Mouse (Mus musculus): ENCODE results near the gene Rhobtb1. TPM values are rescaled to one million over a fixed set of nuclear protein-coding genes. Genes with fewer than 3 reads are reported as not detected.

Gene Rhobtb1
- total and polyA plus RNA-seq, 2 experiments from 2014 or later = 12.1 to 16.9 TPM

- ATAC-seq (no peak), DNase-seq (no peak)
- Histone ChIP-seq H3K4me3 (ENCODE audit: low read depth, low read length) (no peak overlapping the region), H3K4me2 (ENCODE audit: low read depth) (no peak overlapping the region), H3K9ac (no peak overlapping the region), H3K4me1 (ENCODE audit: insufficient read depth) (no peaks in the 10 kb centered on the region), H3K36me3 (ENCODE audit: insufficient read depth) (no peaks in the 10 kb centered on the region), H3K9me3 (ENCODE audit: low read length) (no peaks in the 10 kb centered on the region), H3K27me3 (ENCODE audit: insufficient read depth, low read length) (no peaks in the 10 kb centered on the region), H3K27ac (ENCODE audit: low read depth, low read length) (no peak overlapping the region)
- TF ChIP-seq CTCF (IDR thresholded peaks at IDR 0.05; ENCODE audit: low read depth) = no peak
- 87% methylated on average over 4 of the region's 4 CpGs for WGBS
These were observed 93.9 kb downstream of the Rhobtb1 start for GRCm38 (mm10) chr10:69245151-69245550.

GRCm38 (mm10) chr10:69245906-69246668, 94.9 kb downstream of the Rhobtb1 start:
- Histone ChIP-seq H3K27me3 (ENCODE audit: insufficient read depth, low read length) (no peaks in the 10 kb centered on the region), H3K9ac (no peak overlapping the region), H3K4me1 (ENCODE audit: insufficient read depth) (no peaks in the 10 kb centered on the region), H3K4me3 (ENCODE audit: low read depth, low read length) (no peak overlapping the region), H3K27ac (ENCODE audit: low read depth, low read length) (no peak overlapping the region), H3K36me3 (ENCODE audit: insufficient read depth) (no peaks in the 10 kb centered on the region), H3K4me2 (ENCODE audit: low read depth) (no peak overlapping the region), H3K9me3 (ENCODE audit: low read length) (no peaks in the 10 kb centered on the region)
- no peak for DNase-seq
- ATAC-seq = no peak
- no peak for TF ChIP-seq CTCF (IDR thresholded peaks at IDR 0.05; ENCODE audit: low read depth)
- WGBS = 79% methylated on average over 10 of the region's 10 CpGs

- Histone ChIP-seq H3K4me1 (ENCODE audit: insufficient read depth) (no peaks in the 10 kb centered on the region), H3K27ac (ENCODE audit: low read depth, low read length) (no peak overlapping the region), H3K4me2 (ENCODE audit: low read depth) (no peak overlapping the region), H3K9ac (no peak overlapping the region), H3K9me3 (ENCODE audit: low read length) (no peaks in the 10 kb centered on the region), H3K36me3 (ENCODE audit: insufficient read depth) (no peaks in the 10 kb centered on the region), H3K27me3 (ENCODE audit: insufficient read depth, low read length) (no peaks in the 10 kb centered on the region), H3K4me3 (ENCODE audit: low read depth, low read length) (no peak overlapping the region)
- ATAC-seq (no peak), DNase-seq (no peak)
- WGBS = 84% methylated on average over 3 of the region's 3 CpGs
- TF ChIP-seq CTCF (IDR thresholded peaks at IDR 0.05; ENCODE audit: low read depth) = no peak
These were observed 95.5 kb downstream of the Rhobtb1 start for GRCm38 (mm10) chr10:69246762-69247161.

- no peak for DNase-seq
- Histone ChIP-seq H3K4me3 (ENCODE audit: low read depth, low read length) (no peak overlapping the region), H3K27me3 (ENCODE audit: insufficient read depth, low read length) (no peaks in the 10 kb centered on the region), H3K27ac (ENCODE audit: low read depth, low read length) (no peak overlapping the region), H3K9ac (no peak overlapping the region), H3K4me1 (ENCODE audit: insufficient read depth) (no peaks in the 10 kb centered on the region), H3K9me3 (ENCODE audit: low read length) (no peaks in the 10 kb centered on the region), H3K4me2 (ENCODE audit: low read depth) (no peak overlapping the region), H3K36me3 (ENCODE audit: insufficient read depth) (no peaks in the 10 kb centered on the region)
- TF ChIP-seq CTCF (IDR thresholded peaks at IDR 0.05; ENCODE audit: low read depth) = no peak
- 98% methylated on average over 7 of the region's 7 CpGs for WGBS
- no peak for ATAC-seq
These were observed 96.2 kb downstream of the Rhobtb1 start for GRCm38 (mm10) chr10:69247311-69248033.

GRCm38 (mm10) chr10:69248261-69249160, 97.3 kb downstream of the Rhobtb1 start:
- H3K9ac ChIP-seq = no peak overlapping the region
- H3K27ac ChIP-seq (ENCODE audit: low read depth, low read length) = no peak overlapping the region
- no peak overlapping the region for H3K4me2 ChIP-seq (ENCODE audit: low read depth)
- no peak for DNase-seq
- TF ChIP-seq CTCF (IDR thresholded peaks at IDR 0.05; ENCODE audit: low read depth) = no peak
- no peaks in the 10 kb centered on the region for H3K4me1 ChIP-seq (ENCODE audit: insufficient read depth)
- no peaks in the 10 kb centered on the region for H3K36me3 ChIP-seq (ENCODE audit: insufficient read depth)
- 90% methylated on average over 29 of the region's 29 CpGs for WGBS
- H3K9me3 ChIP-seq (ENCODE audit: low read length) = no peaks in the 10 kb centered on the region
- ATAC-seq = no peak
- H3K27me3 ChIP-seq (ENCODE audit: insufficient read depth, low read length) = no peaks in the 10 kb centered on the region
- no peak overlapping the region for H3K4me3 ChIP-seq (ENCODE audit: low read depth, low read length)

- H3K4me1 ChIP-seq (ENCODE audit: insufficient read depth) = 0 out of 2 replicates have a peak, but pooled peaks cover 7% of the 10 kb centered on the region
These were observed 100.0 kb downstream of the Rhobtb1 start for GRCm38 (mm10) chr10:69251254-69251653.

More at GRCm38 (mm10) chr10:69251254-69251653, 100.0 kb downstream of the Rhobtb1 start:
- H3K4me3 ChIP-seq (ENCODE audit: low read depth, low read length) = no peak overlapping the region
- no peaks in the 10 kb centered on the region for H3K27me3 ChIP-seq (ENCODE audit: insufficient read depth, low read length)
- H3K9me3 ChIP-seq (ENCODE audit: low read length) = no peaks in the 10 kb centered on the region
- TF ChIP-seq CTCF (IDR thresholded peaks at IDR 0.05; ENCODE audit: low read depth) = no peak
- H3K9ac ChIP-seq = no peak overlapping the region
- H3K27ac ChIP-seq (ENCODE audit: low read depth, low read length) = no peak overlapping the region
- H3K4me2 ChIP-seq (ENCODE audit: low read depth) = no peak overlapping the region
- ATAC-seq (no peak), DNase-seq (no peak)
- 91% methylated on average over 6 of the region's 6 CpGs for WGBS
- no peaks in the 10 kb centered on the region for H3K36me3 ChIP-seq (ENCODE audit: insufficient read depth)

Data from forebrain, postnatal 0 days (tissue).